Mouse (Mus musculus): ENCODE results near the gene Filip1. TPM values are rescaled to one million over a fixed set of nuclear protein-coding genes. Genes with fewer than 3 reads are reported as not detected.

The Filip1 gene
- polyA plus RNA-seq, 1 experiment from 2014 or later, result 2.5 TPM

DNA sequence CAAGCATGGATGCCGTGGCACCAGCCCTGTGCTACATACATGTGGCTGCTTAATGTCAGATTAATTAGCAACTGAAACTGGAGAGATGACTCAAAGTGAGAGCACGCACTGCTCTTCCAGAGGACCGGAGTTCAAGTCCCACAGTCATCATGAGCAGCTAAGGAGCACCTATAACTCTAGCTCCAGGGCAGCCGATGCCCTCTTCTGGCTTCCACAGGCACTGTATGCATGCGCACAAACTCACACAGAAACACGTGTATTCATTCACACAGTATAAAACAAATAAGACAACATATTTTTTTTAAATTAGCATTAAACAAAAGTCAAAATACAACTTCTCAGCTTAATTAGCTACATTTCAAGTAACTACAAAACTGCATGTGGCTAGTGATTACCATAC is 123.5 kb downstream of the Filip1 start:
- H3K36me3 ChIP-seq (ENCODE audit: control insufficient read depth, insufficient read depth, low read length), result no peaks in the 10 kb centered on the region
- WGBS, result 94% methylated on average over 6 of the region's 6 CpGs
- no peaks in the 10 kb centered on the region for H3K27me3 ChIP-seq (replicated peaks; ENCODE audit: control insufficient read depth, insufficient read depth, low read length)
- H3K27ac ChIP-seq (ENCODE audit: low read depth, low read length), result no peak overlapping the region
- no peak overlapping the region for H3K9ac ChIP-seq (ENCODE audit: low read depth, low read length)
- no peaks in the 10 kb centered on the region for H3K4me1 ChIP-seq (ENCODE audit: control insufficient read depth, insufficient read depth, low read depth, low read length)
- H3K4me3 ChIP-seq (ENCODE audit: low read length), result no peak overlapping the region
- no peak; the same call in 1 of the 2 replicates for ATAC-seq
- no peaks in the 10 kb centered on the region for H3K9me3 ChIP-seq (ENCODE audit: control insufficient read depth, low read length)
- H3K4me2 ChIP-seq (ENCODE audit: low read length), result no peak overlapping the region

DNA sequence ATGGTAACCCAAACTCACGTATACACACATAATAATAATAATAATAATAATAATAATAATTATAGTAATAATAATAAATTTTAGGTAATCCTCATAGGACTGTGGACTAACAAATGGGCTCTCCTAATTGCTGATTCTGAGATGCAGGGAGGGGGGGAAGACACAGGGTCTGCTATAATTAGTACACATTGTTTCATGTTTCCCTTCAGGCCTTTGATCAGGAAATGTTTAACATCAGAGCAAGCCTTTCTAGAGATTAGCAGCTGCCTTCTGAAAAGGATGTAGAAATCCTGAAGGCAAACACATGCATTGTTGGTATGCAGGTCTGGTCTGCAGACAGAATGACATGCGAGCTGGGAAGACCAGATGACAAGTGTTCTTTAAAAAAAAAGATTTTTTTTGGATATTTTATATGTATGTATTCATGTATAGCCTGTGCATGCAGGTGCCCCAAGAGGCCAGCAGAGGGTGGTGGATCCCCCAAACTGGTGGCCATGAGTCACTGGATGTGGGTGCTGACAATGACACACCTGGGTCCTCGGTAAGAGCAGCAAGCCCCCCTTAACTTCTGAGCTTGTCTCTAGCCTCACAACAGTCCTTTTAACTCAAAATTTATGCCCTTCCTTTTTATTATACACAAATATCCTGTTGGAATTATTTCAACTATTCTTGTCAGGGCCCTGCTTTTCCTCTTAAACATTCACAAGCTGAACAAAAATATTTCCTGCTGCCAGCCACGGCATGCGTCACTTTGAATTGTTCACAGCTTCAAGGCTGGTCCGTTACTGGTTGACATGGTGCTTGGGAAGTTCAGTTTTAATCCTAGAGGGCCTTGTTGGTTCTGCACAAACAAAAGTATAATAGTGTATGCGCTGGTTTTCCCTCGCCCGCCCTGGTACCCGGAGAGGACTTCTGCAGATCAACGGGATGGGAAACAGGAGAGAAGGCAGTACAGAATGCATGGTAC is 127.1 kb downstream of the Filip1 start:
- 74% methylated on average over 11 of the region's 11 CpGs for WGBS
- no peak overlapping the region for H3K27ac ChIP-seq (ENCODE audit: low read depth, low read length)
- peak; percentile 10; the same call in 1 of the 2 replicates for ATAC-seq

DNA sequence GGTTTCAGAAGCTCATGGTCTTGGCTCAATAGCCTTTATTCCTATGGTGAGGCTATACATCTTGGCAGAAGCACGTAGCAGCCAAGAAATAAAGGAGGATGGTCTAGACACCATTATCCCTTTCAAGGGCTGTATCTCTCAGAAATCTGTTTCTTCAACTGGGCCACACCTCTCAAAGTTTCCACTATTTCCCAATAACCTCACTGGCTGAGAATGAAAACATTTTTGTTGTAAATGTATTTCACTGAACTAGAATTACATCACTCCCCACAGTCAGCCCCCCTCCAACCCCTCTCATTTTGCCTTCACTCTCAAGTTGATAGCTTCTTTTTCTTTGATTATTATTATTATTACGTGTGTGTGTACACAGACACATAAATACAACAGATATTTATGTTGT is 129.5 kb downstream of the Filip1 start:
- Histone ChIP-seq H3K4me2 (ENCODE audit: low read length) (no peak overlapping the region), H3K4me3 (ENCODE audit: low read length) (no peak overlapping the region), H3K27ac (ENCODE audit: low read depth, low read length) (no peak overlapping the region), H3K9me3 (ENCODE audit: control insufficient read depth, low read length) (no peaks in the 10 kb centered on the region), H3K27me3 (replicated peaks; ENCODE audit: control insufficient read depth, insufficient read depth, low read length) (no peaks in the 10 kb centered on the region), H3K36me3 (ENCODE audit: control insufficient read depth, insufficient read depth, low read length) (no peaks in the 10 kb centered on the region), H3K4me1 (ENCODE audit: control insufficient read depth, insufficient read depth, low read depth, low read length) (no peaks in the 10 kb centered on the region), H3K9ac (ENCODE audit: low read depth, low read length) (no peak overlapping the region)
- WGBS, result 86% methylated on average over 2 of the region's 2 CpGs
- ATAC-seq, result no peak

More for the DNA sequence above, 127.1 kb downstream of the Filip1 start:
- H3K27me3 ChIP-seq (replicated peaks; ENCODE audit: control insufficient read depth, insufficient read depth, low read length), result no peaks in the 10 kb centered on the region
- no peak overlapping the region for H3K4me2 ChIP-seq (ENCODE audit: low read length)
- no peaks in the 10 kb centered on the region for H3K36me3 ChIP-seq (ENCODE audit: control insufficient read depth, insufficient read depth, low read length)
- no peaks in the 10 kb centered on the region for H3K4me1 ChIP-seq (ENCODE audit: control insufficient read depth, insufficient read depth, low read depth, low read length)
- H3K9ac ChIP-seq (ENCODE audit: low read depth, low read length), result no peak overlapping the region
- H3K9me3 ChIP-seq (ENCODE audit: control insufficient read depth, low read length), result no peaks in the 10 kb centered on the region
- no peak overlapping the region for H3K4me3 ChIP-seq (ENCODE audit: low read length)

- peaks cover 8% of the 10 kb centered on the region; the same call in 1 of the 2 replicates for H3K4me1 ChIP-seq (ENCODE audit: control insufficient read depth, insufficient read depth, low read depth, low read length)
- no peak overlapping the region for H3K4me3 ChIP-seq (ENCODE audit: low read length)
- H3K9ac ChIP-seq (ENCODE audit: low read depth, low read length), result no peak overlapping the region
- no peak overlapping the region for H3K4me2 ChIP-seq (ENCODE audit: low read length)
- no peak overlapping the region for H3K27ac ChIP-seq (ENCODE audit: low read depth, low read length)
- 86% methylated on average over 7 of the region's 7 CpGs for WGBS
- no peak for ATAC-seq
- no peaks in the 10 kb centered on the region for H3K9me3 ChIP-seq (ENCODE audit: control insufficient read depth, low read length)
- no peaks in the 10 kb centered on the region for H3K36me3 ChIP-seq (ENCODE audit: control insufficient read depth, insufficient read depth, low read length)
- no peaks in the 10 kb centered on the region for H3K27me3 ChIP-seq (replicated peaks; ENCODE audit: control insufficient read depth, insufficient read depth, low read length)
These were observed 132.6 kb downstream of the Filip1 start for GRCm38 (mm10) chr9:79880031-79880430.

DNA sequence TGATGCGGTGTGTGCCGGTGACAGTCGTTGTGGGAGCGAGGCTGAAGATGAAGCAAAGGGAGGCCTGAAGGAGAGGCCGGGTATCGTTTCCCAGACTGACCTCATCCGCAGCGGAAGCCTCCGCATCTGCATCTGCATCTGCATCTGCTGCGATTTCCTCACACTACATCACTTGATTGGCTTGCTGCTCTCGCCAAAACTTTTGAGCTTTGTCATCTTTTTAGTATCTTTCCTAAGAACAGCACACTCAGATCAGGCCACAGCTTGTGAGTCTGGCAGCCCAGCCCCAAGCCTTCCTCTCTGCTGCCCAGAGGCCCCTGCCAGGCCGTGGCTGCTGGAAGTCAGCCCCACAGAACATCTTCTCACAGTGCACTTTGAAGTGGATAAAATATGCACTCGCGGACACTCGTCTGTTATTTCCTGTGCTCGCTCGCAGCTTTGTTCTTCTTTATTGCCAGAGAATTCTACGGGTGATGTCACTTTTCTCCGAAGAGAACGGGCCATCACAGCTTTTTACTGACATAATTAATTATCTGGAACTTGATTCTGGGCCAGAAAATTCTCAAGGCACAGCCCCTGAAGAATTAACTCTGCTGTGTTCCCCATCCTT is 137.0 kb downstream of the Filip1 start:
- peak overlapping the region; percentile 48 for H3K4me2 ChIP-seq (ENCODE audit: low read length)
- ATAC-seq, result peak; percentile 83
- peak overlapping the region; percentile 46; the same call in 1 of the 2 replicates for H3K27ac ChIP-seq (ENCODE audit: low read depth, low read length)
- 30% methylated on average over 20 of the region's 20 CpGs for WGBS
- no peaks in the 10 kb centered on the region for H3K27me3 ChIP-seq (replicated peaks; ENCODE audit: control insufficient read depth, insufficient read depth, low read length)
- H3K36me3 ChIP-seq (ENCODE audit: control insufficient read depth, insufficient read depth, low read length), result no peaks in the 10 kb centered on the region
- H3K9ac ChIP-seq (ENCODE audit: low read depth, low read length), result peak overlapping the region; percentile 33; the same call in 1 of the 2 replicates
- H3K4me1 ChIP-seq (ENCODE audit: control insufficient read depth, insufficient read depth, low read depth, low read length), result peaks cover 8% of the 10 kb centered on the region; the same call in 1 of the 2 replicates
- H3K9me3 ChIP-seq (ENCODE audit: control insufficient read depth, low read length), result no peaks in the 10 kb centered on the region
- peak overlapping the region; percentile 13; the same call in 1 of the 2 replicates for H3K4me3 ChIP-seq (ENCODE audit: low read length)

DNA sequence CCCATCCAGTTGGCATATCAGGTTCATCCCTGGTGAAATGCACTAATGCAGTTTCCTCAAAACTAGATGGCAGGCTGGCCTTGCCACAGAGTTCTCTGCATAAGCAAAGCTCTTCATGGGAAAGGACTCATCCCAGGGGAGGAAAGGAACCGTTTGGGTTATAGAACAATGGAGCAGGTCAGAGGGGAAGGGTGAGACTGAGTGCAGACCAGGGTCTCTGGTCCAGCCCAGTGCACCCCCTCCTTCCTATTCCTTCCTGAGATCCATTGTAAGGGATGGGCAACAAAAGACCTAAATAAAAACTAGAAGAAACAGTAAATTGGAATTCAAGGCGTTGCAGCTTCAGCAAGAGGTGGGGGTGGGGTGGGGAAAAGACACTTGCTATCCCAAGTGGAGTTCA is 140.1 kb downstream of the Filip1 start:
- no peak overlapping the region for H3K27ac ChIP-seq (ENCODE audit: low read depth, low read length)
- no peak overlapping the region for H3K4me3 ChIP-seq (ENCODE audit: low read length)
- H3K9ac ChIP-seq (ENCODE audit: low read depth, low read length), result no peak overlapping the region
- H3K9me3 ChIP-seq (ENCODE audit: control insufficient read depth, low read length), result no peaks in the 10 kb centered on the region
- no peak overlapping the region for H3K4me2 ChIP-seq (ENCODE audit: low read length)
- no peak for ATAC-seq
- peaks cover 8% of the 10 kb centered on the region; the same call in 1 of the 2 replicates for H3K4me1 ChIP-seq (ENCODE audit: control insufficient read depth, insufficient read depth, low read depth, low read length)
- no peaks in the 10 kb centered on the region for H3K36me3 ChIP-seq (ENCODE audit: control insufficient read depth, insufficient read depth, low read length)
- 8% methylated on average over 2 of the region's 2 CpGs for WGBS
- no peaks in the 10 kb centered on the region for H3K27me3 ChIP-seq (replicated peaks; ENCODE audit: control insufficient read depth, insufficient read depth, low read length)

DNA sequence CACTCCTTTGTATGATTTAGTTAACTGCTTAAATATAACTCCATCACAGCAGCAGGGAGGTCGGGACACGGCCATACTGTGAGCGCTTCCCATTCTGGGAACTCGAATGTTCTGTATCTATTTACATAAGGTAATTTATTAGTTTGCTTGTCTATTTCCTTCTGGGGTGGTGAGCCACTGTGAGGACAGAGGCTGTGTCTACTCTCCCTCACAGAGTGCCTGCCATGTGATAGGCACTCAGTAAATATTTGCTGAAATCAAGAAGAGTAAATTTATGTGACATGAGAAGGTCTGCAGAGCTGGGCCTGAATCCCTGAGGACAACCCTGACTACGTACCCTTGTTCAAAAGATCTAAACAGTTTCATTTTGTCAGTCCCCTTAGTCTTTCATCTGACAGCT is 143.1 kb downstream of the Filip1 start:
- no peak overlapping the region for H3K4me3 ChIP-seq (ENCODE audit: low read length)
- no peak for ATAC-seq
- no peaks in the 10 kb centered on the region for H3K36me3 ChIP-seq (ENCODE audit: control insufficient read depth, insufficient read depth, low read length)
- H3K9me3 ChIP-seq (ENCODE audit: control insufficient read depth, low read length), result no peaks in the 10 kb centered on the region
- H3K4me2 ChIP-seq (ENCODE audit: low read length), result no peak overlapping the region
- H3K27me3 ChIP-seq (replicated peaks; ENCODE audit: control insufficient read depth, insufficient read depth, low read length), result no peaks in the 10 kb centered on the region
- H3K4me1 ChIP-seq (ENCODE audit: control insufficient read depth, insufficient read depth, low read depth, low read length), result no peaks in the 10 kb centered on the region
- 64% methylated on average over 5 of the region's 5 CpGs for WGBS
- no peak overlapping the region for H3K27ac ChIP-seq (ENCODE audit: low read depth, low read length)
- no peak overlapping the region for H3K9ac ChIP-seq (ENCODE audit: low read depth, low read length)

- H3K9ac ChIP-seq (ENCODE audit: low read depth, low read length), result no peak overlapping the region
- H3K36me3 ChIP-seq (ENCODE audit: control insufficient read depth, insufficient read depth, low read length), result no peaks in the 10 kb centered on the region
- ATAC-seq, result no peak
- WGBS, result 65% methylated on average over 7 of the region's 7 CpGs
- no peak overlapping the region for H3K4me3 ChIP-seq (ENCODE audit: low read length)
- H3K27me3 ChIP-seq (replicated peaks; ENCODE audit: control insufficient read depth, insufficient read depth, low read length), result no peaks in the 10 kb centered on the region
- H3K27ac ChIP-seq (ENCODE audit: low read depth, low read length), result no peak overlapping the region
- H3K4me2 ChIP-seq (ENCODE audit: low read length), result no peak overlapping the region
- no peaks in the 10 kb centered on the region for H3K4me1 ChIP-seq (ENCODE audit: control insufficient read depth, insufficient read depth, low read depth, low read length)
- no peaks in the 10 kb centered on the region for H3K9me3 ChIP-seq (ENCODE audit: control insufficient read depth, low read length)
These were observed 146.7 kb downstream of the Filip1 start for GRCm38 (mm10) chr9:79865998-79866397.

DNA sequence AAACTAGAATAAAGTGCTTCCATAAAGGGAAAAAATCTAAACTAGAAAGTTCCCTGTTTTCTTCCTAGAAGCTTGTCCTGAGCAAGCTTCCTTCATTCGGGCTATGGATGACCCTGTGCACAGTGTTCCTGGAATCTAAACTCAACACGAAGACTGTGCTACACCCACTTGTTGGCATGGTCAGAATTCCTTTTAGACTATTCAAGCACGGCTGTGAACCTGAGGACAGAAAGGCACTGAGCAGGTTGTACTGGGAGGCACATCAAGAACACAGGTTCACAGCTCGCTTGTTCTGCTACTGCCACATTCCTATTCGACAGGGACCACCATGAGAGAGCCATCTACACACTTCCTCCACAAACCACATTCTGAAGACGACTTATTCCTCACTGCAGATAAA is 150.1 kb downstream of the Filip1 start:
- H3K27me3 ChIP-seq (replicated peaks; ENCODE audit: control insufficient read depth, insufficient read depth, low read length), result no peaks in the 10 kb centered on the region
- no peak for ATAC-seq
- H3K36me3 ChIP-seq (ENCODE audit: control insufficient read depth, insufficient read depth, low read length), result no peaks in the 10 kb centered on the region
- H3K4me1 ChIP-seq (ENCODE audit: control insufficient read depth, insufficient read depth, low read depth, low read length), result no peaks in the 10 kb centered on the region
- H3K9me3 ChIP-seq (ENCODE audit: control insufficient read depth, low read length), result no peaks in the 10 kb centered on the region
- no peak overlapping the region for H3K9ac ChIP-seq (ENCODE audit: low read depth, low read length)
- no peak overlapping the region for H3K4me3 ChIP-seq (ENCODE audit: low read length)
- H3K27ac ChIP-seq (ENCODE audit: low read depth, low read length), result no peak overlapping the region
- 87% methylated on average over 6 of the region's 6 CpGs for WGBS
- no peak overlapping the region for H3K4me2 ChIP-seq (ENCODE audit: low read length)
